Mouse (Mus musculus) midbrain, embryonic 14.5 days (tissue): ENCODE data around the gene Mios. TPM values are rescaled to one million over a fixed set of nuclear protein-coding genes. Genes with fewer than 3 reads are reported as not detected.

Experiments
- ATAC-seq: fragments of 200-750 bp; cut with Nextera tagmentation; 2 replicates; pipeline ENCODE4 v1.8.0; 2017; ENCODE audit warnings: moderate number of reproducible peaks, moderate library complexity; ENCODE audit not compliant: low FRiP score, low TSS enrichment
- DNase-seq: peaks from one replicate; pipeline ENCODE4 v3.0.0-alpha.2; 2015
- H3K27ac ChIP-seq: fragments of 300-500 bp; sonication (generic); replicated peaks from 2 replicates; pipeline ENCODE4 v1.5.1; 2014; ENCODE audit warnings: mild to moderate bottlenecking, low read depth, low read length, moderate library complexity
- H3K27me3 ChIP-seq: fragments of 300-500 bp; sonication (generic); 2 replicates; pipeline ENCODE4 v1.6.1; 2014; ENCODE audit warnings: low read length, control low read depth, mixed read lengths; ENCODE audit not compliant: control insufficient read depth, insufficient read depth
- H3K36me3 ChIP-seq: fragments of 300-500 bp; sonication (generic); 2 replicates; pipeline ENCODE4 v1.6.1; 2014; ENCODE audit warnings: low read length, control low read depth; ENCODE audit not compliant: control insufficient read depth, insufficient read depth
- H3K4me1 ChIP-seq: fragments of 300-500 bp; sonication (generic); 2 replicates; pipeline ENCODE4 v1.6.1; 2014; ENCODE audit warnings: mild to moderate bottlenecking, antibody characterized with exemption, low read length, control low read depth; ENCODE audit not compliant: control insufficient read depth, insufficient read depth
- H3K4me2 ChIP-seq: fragments of 300-500 bp; sonication (generic); 2 replicates; pipeline ENCODE4 v1.6.1; 2014; ENCODE audit warnings: mild to moderate bottlenecking, low read length, moderate library complexity
- H3K4me3 ChIP-seq: fragments of 300-500 bp; sonication (generic); replicated peaks from 2 replicates; pipeline ENCODE4 v1.5.1; 2014; ENCODE audit warnings: low read depth, low read length
- H3K9ac ChIP-seq: fragments of 300-500 bp; sonication (generic); replicated peaks from 2 replicates; pipeline ENCODE4 v1.6.1; 2014; ENCODE audit warnings: mild to moderate bottlenecking, low read length, moderate library complexity
- H3K9me3 ChIP-seq: fragments of 300-500 bp; sonication (generic); 2 replicates; pipeline ENCODE4 v1.6.1; 2016; ENCODE audit warnings: low read length, control low read depth, mixed read lengths; ENCODE audit not compliant: control insufficient read depth
- WGBS: fragments of 180-500 bp; shearing (Covaris S2); extraction: QIAGEN DNeasy Blood & Tissue Kit; methylation state at CpG from one replicate; pipeline ENCODE4 v1.1.7; 2014; 5-methylcytosine and 5-hydroxymethylcytosine counted together
- polyA plus RNA-seq: library from polyadenylated mRNA; unstranded; fragments of >200 nt; fragmentation: Nextera tagmentation; extraction: Ambion mirVana; gene quantifications from 2 replicates; pipeline ENCODE4 v1.2.1, GENCODE M21; 2014

Gene Mios
- polyA plus RNA-seq, 1 experiment from 2014 or later = 32.0 TPM

GRCm38 (mm10) chr6:8188599-8189233 lies 20.3 kb upstream of the Mios start:
- DNase-seq = peak; percentile 81
- WGBS = 95% methylated on average over 3 of the region's 3 CpGs
- no peak overlapping the region for H3K27ac ChIP-seq
- no peaks in the 10 kb centered on the region for H3K4me1 ChIP-seq
- ATAC-seq = no peak; the same call in 1 of the 2 replicates
- H3K9ac ChIP-seq = no peak overlapping the region
- H3K9me3 ChIP-seq = no peaks in the 10 kb centered on the region
- H3K4me2 ChIP-seq = no peak overlapping the region
- H3K4me3 ChIP-seq = no peak overlapping the region
- H3K27me3 ChIP-seq = no peaks in the 10 kb centered on the region
- no peaks in the 10 kb centered on the region for H3K36me3 ChIP-seq

- DNase-seq (no peak), ATAC-seq (no peak)
- WGBS = 83% methylated on average over 3 of the region's 3 CpGs
- Histone ChIP-seq H3K9ac (no peak overlapping the region), H3K4me2 (no peak overlapping the region), H3K36me3 (no peaks in the 10 kb centered on the region), H3K27ac (no peak overlapping the region), H3K9me3 (no peaks in the 10 kb centered on the region), H3K27me3 (no peaks in the 10 kb centered on the region), H3K4me1 (no peaks in the 10 kb centered on the region), H3K4me3 (no peak overlapping the region)
These were observed 19.1 kb upstream of the Mios start for GRCm38 (mm10) chr6:8189917-8190316.

DNA sequence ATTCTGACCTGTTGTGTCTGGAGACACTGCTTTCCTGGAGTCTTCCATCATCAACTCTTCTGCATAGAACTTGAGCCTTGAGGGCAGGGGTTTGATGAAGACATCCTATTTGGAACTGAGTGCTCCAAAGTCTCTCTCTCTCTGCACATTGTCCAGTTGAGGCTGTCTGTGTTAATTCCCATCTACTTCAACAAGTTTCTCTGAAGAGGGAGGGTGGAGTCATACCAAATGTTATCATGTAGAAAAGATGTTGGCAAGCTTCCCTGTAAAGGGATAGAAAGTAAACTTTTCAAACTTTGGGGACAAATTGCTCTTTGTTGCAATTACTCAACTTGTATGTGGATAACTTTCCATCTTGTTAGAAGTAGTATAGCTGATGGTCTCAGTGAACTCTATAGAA lies 16.5 kb upstream of the Mios start, which contains the start of gene Col28a1:
Gene Col28a1 (minus strand): TSS at position 101 of the 400 bp plus-strand sequence.
- H3K9ac ChIP-seq = no peak within 1 kb of the TSS
- H3K4me2 ChIP-seq = no peak within 1 kb of the TSS
- no peak within 1 kb of the TSS for H3K4me3 ChIP-seq
- H3K9me3 ChIP-seq = no peaks in the 10 kb centered on the region
- no peaks in the 10 kb centered on the region for H3K4me1 ChIP-seq
- DNase-seq = no peak
- H3K36me3 ChIP-seq = no peaks in the 10 kb centered on the region
- H3K27me3 ChIP-seq = no peaks in the 10 kb centered on the region
- ATAC-seq = no peak
- H3K27ac ChIP-seq = no peak within 1 kb of the TSS

DNA sequence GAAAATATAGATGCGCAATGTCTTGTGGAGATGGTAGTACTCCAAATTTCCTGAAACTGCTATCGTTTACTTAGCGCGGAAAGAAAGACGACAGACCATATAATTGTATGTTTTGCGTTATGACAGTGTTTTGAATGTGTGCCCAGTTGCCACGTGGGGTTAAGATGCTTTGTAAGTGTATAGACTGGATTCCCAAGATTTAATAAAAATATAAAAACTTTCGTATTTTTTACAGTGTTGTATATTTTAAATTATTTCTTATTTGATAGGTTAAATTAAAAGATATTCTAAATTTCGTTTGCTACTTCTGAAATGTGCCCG lies 804 bp downstream of the Mios start:
- H3K9me3 ChIP-seq = no peaks in the 10 kb centered on the region
- DNase-seq (no peak), ATAC-seq (0 out of 2 replicates have a peak, but pooled peaks have one; percentile 1)
- H3K4me2 ChIP-seq = peak overlapping the region; percentile 64
- H3K27me3 ChIP-seq = no peaks in the 10 kb centered on the region
- H3K4me1 ChIP-seq = peaks cover 13% of the 10 kb centered on the region
- peaks cover 3% of the 10 kb centered on the region; the same call in 1 of the 2 replicates for H3K36me3 ChIP-seq
- H3K9ac ChIP-seq = peak overlapping the region; percentile 87
- H3K27ac ChIP-seq = peak overlapping the region; percentile 92
- WGBS = 10% methylated on average over 10 of the region's 10 CpGs
- peak overlapping the region; percentile 82 for H3K4me3 ChIP-seq

DNA sequence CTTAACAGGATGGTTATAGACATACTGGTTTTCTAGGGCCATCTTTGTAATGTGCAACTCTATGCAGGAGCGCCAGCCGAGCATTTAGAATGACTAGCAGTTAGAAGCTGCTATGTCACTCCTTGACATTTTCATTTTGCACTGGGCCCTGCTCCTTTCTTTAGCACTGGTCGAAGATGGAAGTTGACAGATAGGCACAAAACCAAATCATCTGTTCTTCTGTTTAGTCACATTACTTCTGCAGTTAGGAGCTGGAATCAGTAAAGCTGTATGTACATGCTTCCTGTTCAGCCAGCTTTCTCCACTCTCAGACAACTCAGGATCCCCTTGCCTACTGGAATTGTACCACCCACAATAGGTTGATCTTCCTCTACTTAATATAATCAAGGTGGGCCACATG lies 1.6 kb downstream of the Mios start:
- Histone ChIP-seq H3K4me3 (peak overlapping the region; percentile 82; the same call in 1 of the 2 replicates), H3K9ac (no peak overlapping the region), H3K4me1 (peaks cover 13% of the 10 kb centered on the region), H3K36me3 (peaks cover 11% of the 10 kb centered on the region), H3K9me3 (no peaks in the 10 kb centered on the region), H3K27ac (no peak overlapping the region), H3K4me2 (peak overlapping the region; percentile 64), H3K27me3 (no peaks in the 10 kb centered on the region)
- 89% methylated on average over 3 of the region's 3 CpGs for WGBS
- DNase-seq (peak; percentile 9), ATAC-seq (no peak)

DNA sequence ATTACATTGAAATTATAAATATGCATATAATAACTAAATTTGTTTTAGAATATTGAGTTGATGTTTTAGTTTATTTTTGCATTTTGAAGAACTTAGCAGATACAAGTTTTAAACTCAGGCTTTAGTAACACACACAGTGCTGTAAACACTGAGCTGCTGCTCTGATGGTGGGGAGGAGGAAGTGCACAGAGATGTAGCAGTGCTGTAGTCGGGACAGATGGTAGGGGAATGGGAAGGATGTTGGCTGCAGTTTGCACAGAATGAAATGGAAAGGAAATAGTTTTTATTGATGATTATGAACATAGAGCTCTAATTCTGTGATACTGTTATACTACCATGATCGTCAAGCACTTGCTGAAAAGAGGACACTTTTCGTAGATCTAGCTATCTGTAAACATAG lies 18.0 kb downstream of the Mios start:
- no peaks in the 10 kb centered on the region for H3K9me3 ChIP-seq
- DNase-seq (no peak), ATAC-seq (no peak)
- no peaks in the 10 kb centered on the region for H3K4me1 ChIP-seq
- WGBS = 94% methylated on average over 3 of the region's 3 CpGs
- no peak overlapping the region for H3K9ac ChIP-seq
- H3K4me2 ChIP-seq = no peak overlapping the region
- peaks cover 38% of the 10 kb centered on the region for H3K36me3 ChIP-seq
- no peaks in the 10 kb centered on the region for H3K27me3 ChIP-seq
- H3K27ac ChIP-seq = no peak overlapping the region
- H3K4me3 ChIP-seq = no peak overlapping the region

DNA sequence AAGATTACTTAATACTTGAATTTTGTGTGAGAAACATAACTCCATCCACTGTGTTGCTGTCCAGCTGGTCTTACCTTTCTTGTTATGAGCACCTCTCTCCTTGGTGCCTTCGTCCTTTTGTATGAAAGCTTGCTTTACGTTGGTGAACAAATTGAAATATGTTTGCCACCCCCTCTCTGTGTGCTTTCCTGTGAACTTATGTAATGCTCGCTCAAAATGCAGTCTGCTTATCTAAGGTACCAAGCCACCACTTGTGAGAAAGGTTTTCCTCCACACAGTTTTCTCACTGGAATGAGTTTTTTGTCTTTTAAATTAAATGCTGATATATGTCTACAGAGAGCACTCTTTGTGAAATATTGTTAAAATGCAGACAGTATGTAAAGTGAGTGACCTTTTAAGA lies 19.6 kb downstream of the Mios start:
- no peak for ATAC-seq
- DNase-seq = no peak
- Histone ChIP-seq H3K9ac (no peak overlapping the region), H3K36me3 (peaks cover 48% of the 10 kb centered on the region), H3K27me3 (no peaks in the 10 kb centered on the region), H3K4me1 (no peaks in the 10 kb centered on the region), H3K9me3 (no peaks in the 10 kb centered on the region), H3K4me3 (no peak overlapping the region), H3K4me2 (no peak overlapping the region), H3K27ac (no peak overlapping the region)
- WGBS = 92% methylated on average over 3 of the region's 3 CpGs

- DNase-seq = no peak
- 0 out of 2 replicates have a peak, but pooled peaks cover 3% of the 10 kb centered on the region for H3K36me3 ChIP-seq
- 10% methylated on average over 6 of the region's 6 CpGs for WGBS
These were observed 49.3 kb downstream of the Mios start for GRCm38 (mm10) chr6:8258316-8258715.

GRCm38 (mm10) chr6:8259004-8259666 lies 50.1 kb downstream of the Mios start, which contains the start of the genes Rpa3, Umad1 and Gm45062:
Rpa3 (minus strand) TSS chr6:8259173.
Umad1 (plus strand) TSS chr6:8259288.
Gm45062 (plus strand) TSS chr6:8259450.
- ATAC-seq = peak; percentile 100
- Histone ChIP-seq H3K4me2 (peak within 1 kb of the TSS; percentile 68), H3K9me3 (no peaks in the 10 kb centered on the region), H3K4me1 (peaks cover 12% of the 10 kb centered on the region), H3K4me3 (peak within 1 kb of the TSS; percentile 72), H3K36me3 (0 out of 2 replicates have a peak, but pooled peaks cover 3% of the 10 kb centered on the region), H3K27ac (peak within 1 kb of the TSS; percentile 82), H3K27me3 (no peaks in the 10 kb centered on the region), H3K9ac (peak within 1 kb of the TSS; percentile 86)
- DNase-seq = peak; percentile 98
- WGBS = under 1% methylated on average over 63 of the region's 64 CpGs

More at GRCm38 (mm10) chr6:8258316-8258715, 49.3 kb downstream of the Mios start:
- peak overlapping the region; percentile 72 for H3K4me3 ChIP-seq
- H3K9ac ChIP-seq = peak overlapping the region; percentile 86
- peak overlapping the region; percentile 68 for H3K4me2 ChIP-seq
- no peak for ATAC-seq
- peaks cover 12% of the 10 kb centered on the region for H3K4me1 ChIP-seq
- no peaks in the 10 kb centered on the region for H3K9me3 ChIP-seq
- no peaks in the 10 kb centered on the region for H3K27me3 ChIP-seq
- H3K27ac ChIP-seq = peak overlapping the region; percentile 82
